Mouse (Mus musculus): ENCODE data around the gene Cluap1. TPM values are rescaled to one million over a fixed set of nuclear protein-coding genes. Genes with fewer than 3 reads are reported as not detected.
"Not testable (repeated sequence)": the region's sequence is repeated elsewhere in the genome, so short reads cannot be mapped to it uniquely, and the experiment has no call there.

The Cluap1 gene
- total RNA-seq, 2 experiments from 2014 or later: 9.6 to 10.3 TPM

GRCm38 (mm10) chr16:3929151-3929550 lies 20.6 kb downstream of the Cluap1 start:
- no peak for DNase-seq
- intact Hi-C loops (cut with DNase I): no loop called here

- intact Hi-C loops (cut with DNase I): no loop called here
- no peak for DNase-seq
Measured at GRCm38 (mm10) chr16:3933536-3933935, 24.9 kb downstream of the Cluap1 start.

- intact Hi-C loops (cut with DNase I): no loop called here
- DNase-seq: no peak
Measured at GRCm38 (mm10) chr16:3934091-3934490, 25.5 kb downstream of the Cluap1 start.

GRCm38 (mm10) chr16:3934701-3935100 lies 26.1 kb downstream of the Cluap1 start:
- intact Hi-C loops (cut with DNase I): no loop called here
- DNase-seq: no peak

- DNase-seq: no peak
- intact Hi-C loops (cut with DNase I): no loop called here
Measured at GRCm38 (mm10) chr16:3951141-3951540, 42.5 kb downstream of the Cluap1 start.

- intact Hi-C loops (cut with DNase I): no loop called here
- DNase-seq: peak in 1 of 2 experiments; percentile 33
Measured at GRCm38 (mm10) chr16:3956369-3956768, 47.8 kb downstream of the Cluap1 start.

- intact Hi-C loops (cut with DNase I): no loop called here
- peak in 1 of 2 experiments; percentile 40 for DNase-seq
Measured at GRCm38 (mm10) chr16:3959261-3959660, 50.7 kb downstream of the Cluap1 start.

- no peak for DNase-seq
- intact Hi-C loops (cut with DNase I): no loop called here
Measured at GRCm38 (mm10) chr16:3964990-3965389, 56.4 kb downstream of the Cluap1 start.

- no peak for DNase-seq
Measured at GRCm38 (mm10) chr16:3965534-3965933, 56.9 kb downstream of the Cluap1 start.

GRCm38 (mm10) chr16:3974456-3974855 lies 65.9 kb downstream of the Cluap1 start:
- intact Hi-C loops (cut with DNase I): not testable (repeated sequence)

More at GRCm38 (mm10) chr16:3965534-3965933, 56.9 kb downstream of the Cluap1 start:
- intact Hi-C loops (cut with DNase I): no loop called here

GRCm38 (mm10) chr16:3975658-3976057 lies 67.1 kb downstream of the Cluap1 start:
- intact Hi-C loops (cut with DNase I): no loop called here
- DNase-seq: no peak

More at GRCm38 (mm10) chr16:3974456-3974855, 65.9 kb downstream of the Cluap1 start:
- DNase-seq: not testable (repeated sequence)

- DNase-seq: no peak
- intact Hi-C loops (cut with DNase I): no loop called here
Measured at GRCm38 (mm10) chr16:3976251-3976671, 67.7 kb downstream of the Cluap1 start, which contains the start of gene Nlrc3. Nlrc3 (minus strand) TSS chr16:3976632.

GRCm38 (mm10) chr16:3976712-3977111 lies 68.1 kb downstream of the Cluap1 start:
- intact Hi-C loops (cut with DNase I): no loop called here
- no peak for DNase-seq

GRCm38 (mm10) chr16:3982173-3982572 lies 73.6 kb downstream of the Cluap1 start:
- intact Hi-C loops (cut with DNase I): no loop called here
- DNase-seq: no peak

- intact Hi-C loops (cut with DNase I): no loop called here
Measured at GRCm38 (mm10) chr16:3983146-3983700, 74.6 kb downstream of the Cluap1 start.

GRCm38 (mm10) chr16:3988410-3988809 lies 79.8 kb downstream of the Cluap1 start:
- DNase-seq: no peak
- intact Hi-C loops (cut with DNase I): no loop called here

More at GRCm38 (mm10) chr16:3983146-3983700, 74.6 kb downstream of the Cluap1 start:
- no peak for DNase-seq

Small RNAs within 50 kb of the gene (microRNA-seq; reads per million reads assigned to microRNA genes)
- 0 reads per million in 2 experiments for gene Gm23493

Other genes with a start within 250 kb of the Cluap1 start
- gene Mefv, start 190.7 kb upstream of the Cluap1 start, total RNA-seq (2021): not detected
- gene Zfp263, start 164.7 kb upstream of the Cluap1 start, total RNA-seq (2021): 10 to 100 TPM in 1 of 2 experiments, 1 to 10 TPM in 1; 8.9 to 10.4 TPM
- gene Olfr15, start 77.9 kb upstream of the Cluap1 start, total RNA-seq (2021): not detected
- gene Zfp174, start 61.5 kb upstream of the Cluap1 start, total RNA-seq (2021): 1 to 10 TPM; 1.3 to 1.4 TPM
- gene Naa60, start 36.4 kb upstream of the Cluap1 start, total RNA-seq (2021): 10 to 100 TPM; 57.6 to 61.7 TPM
- gene Zfp597, start 24.2 kb upstream of the Cluap1 start, total RNA-seq (2021): 10 to 100 TPM; 10.9 to 13.5 TPM
- not detected for gene Gm20695, start 24.2 kb upstream of the Cluap1 start, total RNA-seq (2021)
- 1 to 10 TPM; 3.8 to 3.9 TPM for gene 1700037C18Rik, start 112 bp upstream of the Cluap1 start, total RNA-seq (2021)
- gene Nlrc3, start 67.8 kb downstream of the Cluap1 start, total RNA-seq (2021): 1 to 10 TPM; 2.7 to 3.1 TPM
- gene Slx4, start 95.0 kb downstream of the Cluap1 start, total RNA-seq (2021): 10 to 100 TPM; 10.8 to 14.6 TPM
- gene Dnase1, start 128.1 kb downstream of the Cluap1 start, total RNA-seq (2021): not detected
- 100 to 1,000 TPM; 161 to 173 TPM for gene Trap1, start 169.0 kb downstream of the Cluap1 start, total RNA-seq (2021)